Mouse (Mus musculus) forebrain, embryonic 12.5 days (tissue): Measurements from ENCODE around the gene Fn1. TPM values are rescaled to one million over a fixed set of nuclear protein-coding genes. Genes with fewer than 3 reads are reported as not detected.

Source experiments
- ATAC-seq: fragments of 200-750 bp; cut with Nextera tagmentation; 2 replicates; pipeline ENCODE4 v1.8.0; 2017; ENCODE audit warnings: moderate TSS enrichment; ENCODE audit not compliant: low FRiP score
- H3K27ac ChIP-seq: fragments of 300-500 bp; sonication (generic); 2 replicates; pipeline ENCODE4 v1.5.1; 2016; ENCODE audit warnings: mild to moderate bottlenecking
- H3K27me3 ChIP-seq: fragments of 300-500 bp; sonication (generic); 2 replicates; pipeline ENCODE4 v1.6.1; 2016; ENCODE audit warnings: mild to moderate bottlenecking
- H3K36me3 ChIP-seq: fragments of 300-500 bp; sonication (generic); replicated peaks from 2 replicates; pipeline ENCODE4 v1.6.1; 2016; ENCODE audit warnings: mild to moderate bottlenecking
- H3K4me1 ChIP-seq: fragments of 300-500 bp; sonication (generic); 2 replicates; pipeline ENCODE4 v1.6.1; 2016
- H3K4me2 ChIP-seq: fragments of 300-500 bp; sonication (generic); 2 replicates; pipeline ENCODE4 v1.6.1; 2016; ENCODE audit warnings: mild to moderate bottlenecking, moderate library complexity
- H3K4me3 ChIP-seq: fragments of 300-500 bp; sonication (generic); replicated peaks from 2 replicates; pipeline ENCODE4 v1.5.1; 2016; ENCODE audit warnings: mild to moderate bottlenecking
- H3K9ac ChIP-seq: fragments of 300-500 bp; sonication (generic); 2 replicates; pipeline ENCODE4 v1.6.1; 2016; ENCODE audit warnings: mild to moderate bottlenecking
- H3K9me3 ChIP-seq: fragments of 300-500 bp; sonication (generic); 2 replicates; pipeline ENCODE4 v1.6.1; 2016
- WGBS: fragments of 180-500 bp; shearing (Covaris S2); methylation state at CpG from one replicate; pipeline ENCODE4 v1.1.7; 2016; 5-methylcytosine and 5-hydroxymethylcytosine counted together
- polyA plus RNA-seq: library from polyadenylated mRNA; unstranded; fragments of >200 nt; fragmentation: Nextera tagmentation; extraction: Ambion mirVana; gene quantifications from 2 replicates; pipeline ENCODE4 v1.2.1, GENCODE M21; 2016

Fn1 gene
- polyA plus RNA-seq, 1 experiment from 2014 or later, result 96.6 TPM

- Histone ChIP-seq H3K27me3 (no peaks in the 10 kb centered on the region), H3K4me2 (peak within 1 kb of the TSS; percentile 85), H3K4me3 (peak within 1 kb of the TSS; percentile 59), H3K27ac (peak within 1 kb of the TSS; percentile 56; the same call in 1 of the 2 replicates), H3K4me1 (peaks cover 13% of the 10 kb centered on the region), H3K36me3 (peaks cover 24% of the 10 kb centered on the region), H3K9ac (peak within 1 kb of the TSS; percentile 73), H3K9me3 (no peaks in the 10 kb centered on the region)
- WGBS, result under 1% methylated on average over 55 of the region's 55 CpGs
- ATAC-seq, result peak; percentile 99
These were observed 96.0 kb downstream of the Fn1 start, which contains the start of gene Atic for GRCm38 (mm10) chr1:71556688-71557612. TSS of gene Atic (plus strand) at chr1:71557150.

GRCm38 (mm10) chr1:71550626-71551195 lies 102.3 kb downstream of the Fn1 start:
- Histone ChIP-seq H3K4me3 (no peak overlapping the region), H3K4me2 (no peak overlapping the region), H3K36me3 (no peaks in the 10 kb centered on the region), H3K9ac (no peak overlapping the region), H3K9me3 (no peaks in the 10 kb centered on the region), H3K27ac (no peak overlapping the region), H3K4me1 (no peaks in the 10 kb centered on the region), H3K27me3 (no peaks in the 10 kb centered on the region)
- no peak for ATAC-seq
- WGBS, result 84% methylated on average over 10 of the region's 10 CpGs

- Histone ChIP-seq H3K4me3 (no peak overlapping the region), H3K4me1 (no peaks in the 10 kb centered on the region), H3K27me3 (no peaks in the 10 kb centered on the region), H3K27ac (no peak overlapping the region), H3K4me2 (no peak overlapping the region), H3K9ac (no peak overlapping the region), H3K36me3 (no peaks in the 10 kb centered on the region), H3K9me3 (no peaks in the 10 kb centered on the region)
- ATAC-seq, result no peak
- WGBS, result 85% methylated on average over 3 of the region's 3 CpGs
These were observed 112.6 kb downstream of the Fn1 start for GRCm38 (mm10) chr1:71540437-71540836.

- Histone ChIP-seq H3K27me3 (no peaks in the 10 kb centered on the region), H3K4me3 (no peak overlapping the region), H3K9me3 (no peaks in the 10 kb centered on the region), H3K36me3 (no peaks in the 10 kb centered on the region), H3K9ac (no peak overlapping the region), H3K4me1 (no peaks in the 10 kb centered on the region), H3K27ac (no peak overlapping the region), H3K4me2 (no peak overlapping the region)
- 88% methylated on average over 4 of the region's 4 CpGs for WGBS
- ATAC-seq, result no peak
These were observed 113.4 kb downstream of the Fn1 start for GRCm38 (mm10) chr1:71539641-71540040.

Other genes with a start within 250 kb of the Fn1 start
- not detected in 2 replicates for gene Abca12, start 238.3 kb downstream of the Fn1 start, polyA plus RNA-seq
- 37.4 and 37.7 TPM in 2 replicates for gene Atic, start 96.0 kb downstream of the Fn1 start, polyA plus RNA-seq